In genomic region chr9:9944872-9945271, GRCm38 (mm10) we compare ENCODE assay signal across 23 mouse cellular contexts.
"Had no signal": no experiment of that assay in that cellular context is flagged by ENCODE, and none has a peak within 500 bp of the region (broad histone marks: within the 10 kb centered on the region; RNA-seq: fewer than 3 reads in every experiment).

No protein-coding gene starts in this region.

- H3K4me2 ChIP-seq: heart, embryonic 11.5 days; heart, embryonic 13.5 days; heart, embryonic 15.5 days; hindbrain, embryonic 13.5 days; hindbrain, embryonic 15.5 days; limb, embryonic 13.5 days; limb, embryonic 15.5 days; liver, embryonic 12.5 days had no signal

- ATAC-seq: hindbrain, postnatal 0 days; intestine, embryonic 16.5 days; liver, embryonic 12.5 days had no signal

- H3K9me3 ChIP-seq: heart, embryonic 13.5 days; heart, embryonic 15.5 days; hindbrain, embryonic 13.5 days; hindbrain, embryonic 15.5 days; limb, embryonic 13.5 days; limb, embryonic 15.5 days; liver, embryonic 12.5 days had no signal

- H3K27ac ChIP-seq: heart, adult 2 months; heart, embryonic 13.5 days; heart, embryonic 15.5 days; hindbrain, embryonic 13.5 days; hindbrain, embryonic 15.5 days; hindbrain, postnatal 0 days; limb, embryonic 13.5 days; limb, embryonic 15.5 days; liver, embryonic 12.5 days had no signal

- H3K4me3 ChIP-seq: heart, adult 2 months; heart, embryonic 13.5 days; heart, embryonic 15.5 days; hindbrain, embryonic 13.5 days; hindbrain, embryonic 15.5 days; limb, embryonic 13.5 days; limb, embryonic 15.5 days; liver, embryonic 12.5 days had no signal

- H3K36me3 ChIP-seq: heart, embryonic 13.5 days; heart, embryonic 15.5 days; hindbrain, embryonic 13.5 days; hindbrain, embryonic 15.5 days; limb, embryonic 13.5 days; limb, embryonic 15.5 days; liver, embryonic 12.5 days had no signal

- DNase-seq: gastrocnemius, postnatal 14 days; gastrocnemius, postnatal 36 days; heart, adult 11 months; heart, adult 2 months; heart, postnatal 14 days; heart, postnatal 36 days; kidney, adult 11 months; kidney, adult 2 months; kidney, postnatal 14 days; kidney, postnatal 36 days; layer of hippocampus, adult 9-11 months; layer of hippocampus, postnatal 36 days; left cerebral cortex, postnatal 4 days had no signal

- H3K4me1 ChIP-seq: hindbrain, embryonic 13.5 days; hindbrain, embryonic 15.5 days; limb, embryonic 13.5 days; limb, embryonic 15.5 days; liver, embryonic 12.5 days had no signal

- H3K9ac ChIP-seq: heart, embryonic 13.5 days; heart, embryonic 15.5 days; hindbrain, embryonic 13.5 days; hindbrain, embryonic 15.5 days; limb, embryonic 13.5 days; limb, embryonic 15.5 days; liver, embryonic 12.5 days had no signal

- H3K27me3 ChIP-seq: heart, embryonic 13.5 days; heart, embryonic 15.5 days; hindbrain, embryonic 13.5 days; hindbrain, embryonic 15.5 days; limb, embryonic 13.5 days; limb, embryonic 15.5 days; liver, embryonic 12.5 days had no signal
